Mouse (Mus musculus) spleen, adult 2 months (tissue): ENCODE measurements around the gene Kif26a.
A peak's percentile ranks its signal among the peaks of the same experiment; 100 is the strongest.

Experiments
- CTCF ChIP-seq: fragments of 200-500 bp; IDR thresholded peaks from 2 replicates; pipeline ENCODE4 v1.5.1; 2011; ENCODE audit warnings: mild to moderate bottlenecking, inconsistent platforms; ENCODE audit not compliant: insufficient read depth, insufficient read length, insufficient replicate concordance; ENCODE audit errors: extremely low read depth
- POLR2A ChIP-seq: fragments of 200-500 bp; IDR thresholded peaks from 2 replicates; pipeline ENCODE4 v1.6.1; 2011; ENCODE audit warnings: low read depth, low read length, inconsistent platforms

DNA sequence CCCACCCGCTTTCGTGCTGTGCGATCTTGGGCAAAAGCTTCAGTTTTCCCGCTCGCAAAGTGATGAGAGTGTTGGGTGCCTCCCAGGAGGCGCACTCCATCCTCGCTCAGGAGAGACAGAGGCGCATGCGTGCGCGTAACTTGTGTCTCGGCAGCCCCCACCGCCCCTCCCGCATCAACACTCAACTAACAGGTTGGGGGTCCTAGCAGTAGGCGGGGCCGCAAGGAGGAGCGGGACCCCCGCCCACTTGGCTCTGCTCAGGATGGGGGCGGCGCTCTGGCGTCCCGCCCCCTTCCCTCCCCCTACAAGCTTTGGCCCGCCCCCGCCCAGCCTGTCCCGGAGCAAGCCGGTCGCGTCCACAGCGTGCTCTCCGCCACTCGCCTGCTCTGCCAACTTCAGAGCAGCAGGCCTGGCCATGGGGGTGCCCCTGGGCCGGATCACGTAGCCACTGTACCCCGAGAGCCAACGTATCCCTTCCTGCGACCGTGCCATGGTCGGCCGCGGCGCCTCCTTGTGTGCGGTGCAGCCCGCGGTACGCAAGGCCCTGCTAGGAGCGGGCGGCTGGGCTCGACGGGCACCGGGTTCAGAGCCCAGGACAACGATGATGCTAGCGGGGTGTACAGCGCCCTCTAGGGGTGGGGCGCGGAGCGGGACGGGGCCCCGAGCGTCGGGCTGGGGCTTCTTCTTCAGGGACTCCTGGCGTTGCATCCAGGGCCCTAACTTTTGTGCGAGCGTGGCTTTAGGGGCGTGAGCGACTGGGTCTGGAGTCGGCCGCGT is at the start of gene Kif26a:
- TF ChIP-seq CTCF = peak; percentile 50; the same call in 1 of the 2 replicates
- TF ChIP-seq POLR2A = no peak
